Comparison of ENCODE assay signal across 27 mouse cellular contexts in genomic region chr13:17702311-17702710, GRCm38 (mm10). TPM values are rescaled to one million over a fixed set of nuclear protein-coding genes. Genes with fewer than 3 reads are reported as not detected.
"Had no signal": no experiment of that assay in that cellular context is flagged by ENCODE, and none has a peak within 500 bp of the region (broad histone marks: within the 10 kb centered on the region; RNA-seq: fewer than 3 reads in every experiment).

No protein-coding gene starts in this region.

- H3K27me3 ChIP-seq: embryonic facial prominence, embryonic 12.5 days; embryonic facial prominence, embryonic 13.5 days; embryonic facial prominence, embryonic 15.5 days; forebrain, embryonic 12.5 days; forebrain, embryonic 13.5 days; forebrain, embryonic 15.5 days had no signal

- H3K4me2 ChIP-seq: embryonic facial prominence, embryonic 12.5 days; embryonic facial prominence, embryonic 13.5 days; embryonic facial prominence, embryonic 15.5 days; forebrain, embryonic 12.5 days; forebrain, embryonic 13.5 days; forebrain, embryonic 15.5 days had no signal

- H3K4me3 ChIP-seq: embryonic facial prominence, embryonic 10.5 days; embryonic facial prominence, embryonic 12.5 days; embryonic facial prominence, embryonic 13.5 days; embryonic facial prominence, embryonic 15.5 days; erythroblast, embryonic 14.5 days; forebrain, embryonic 10.5 days; forebrain, embryonic 12.5 days; forebrain, embryonic 13.5 days; forebrain, embryonic 15.5 days; gastrocnemius, adult 2 months had no signal

- H3K27ac ChIP-seq: embryonic facial prominence, embryonic 10.5 days; embryonic facial prominence, embryonic 12.5 days; embryonic facial prominence, embryonic 13.5 days; embryonic facial prominence, embryonic 15.5 days; forebrain, embryonic 10.5 days; forebrain, embryonic 12.5 days; forebrain, embryonic 13.5 days; forebrain, embryonic 15.5 days; gastrocnemius, adult 2 months had no signal

- H3K36me3 ChIP-seq: embryonic facial prominence, embryonic 12.5 days; forebrain, embryonic 15.5 days had no signal

- H3K9me3 ChIP-seq: embryonic facial prominence, embryonic 10.5 days; embryonic facial prominence, embryonic 12.5 days; embryonic facial prominence, embryonic 13.5 days; embryonic facial prominence, embryonic 15.5 days; forebrain, embryonic 10.5 days; forebrain, embryonic 12.5 days; forebrain, embryonic 13.5 days; forebrain, embryonic 15.5 days had no signal

- H3K4me1 ChIP-seq: embryonic facial prominence, embryonic 10.5 days; embryonic facial prominence, embryonic 12.5 days; embryonic facial prominence, embryonic 13.5 days; forebrain, embryonic 10.5 days; forebrain, embryonic 12.5 days; forebrain, embryonic 13.5 days; forebrain, embryonic 15.5 days had no signal

- H3K9ac ChIP-seq: embryonic facial prominence, embryonic 12.5 days; embryonic facial prominence, embryonic 13.5 days; embryonic facial prominence, embryonic 15.5 days; forebrain, embryonic 12.5 days; forebrain, embryonic 13.5 days; forebrain, embryonic 15.5 days; forebrain, postnatal 0 days had no signal

- ATAC-seq: forebrain, embryonic 13.5 days; forebrain, embryonic 14.5 days; forebrain, embryonic 15.5 days; forebrain, embryonic 16.5 days; forebrain, postnatal 0 days had no signal

- DNase-seq: cerebellum, adult 2 months; cerebellum, adult 8-10 months; cerebellum, adult 9-10 months; cerebellum, adult 9-11 months; cerebellum, postnatal 10 days; cerebellum, postnatal 14 days; cerebellum, postnatal 25 days; cerebellum, postnatal 36 days; embryo, embryonic 11 days; forebrain, postnatal 0 days; gastrocnemius, adult 2 months; gastrocnemius, postnatal 10 days; gastrocnemius, postnatal 14 days; gastrocnemius, postnatal 25 days; gastrocnemius, postnatal 36 days; heart, adult 18-20 months had no signal

RNA-seq across cellular contexts. Expression of gene Sugct, which starts 7.0 kb away (rescaled TPM):
- polyA plus RNA-seq: erythroblast, embryonic 14.5 days had no signal
